Mouse (Mus musculus): ENCODE data around the gene Gabrb2. TPM values are rescaled to one million over a fixed set of nuclear protein-coding genes. Genes with fewer than 3 reads are reported as not detected.

Gabrb2 gene
- total RNA-seq, 2 experiments from 2014 or later, result 0.10 TPM; not detected in 1

Other genes with a start within 250 kb of the Gabrb2 start
- gene Gabra1, start 236.8 kb upstream of the Gabrb2 start, total RNA-seq (2021), result under 1 TPM; 0.20 to 0.45 TPM
- gene Gabra6, start 98.7 kb upstream of the Gabrb2 start, total RNA-seq (2021), result not detected

Measured in adrenal gland, adult 18-20 months (tissue).